Mouse (Mus musculus): ENCODE measurements around the gene Ndufv1.
"Not testable (repeated sequence)": the region's sequence is repeated elsewhere in the genome, so short reads cannot be mapped to it uniquely, and the experiment has no call there.

The Ndufv1 gene

DNA sequence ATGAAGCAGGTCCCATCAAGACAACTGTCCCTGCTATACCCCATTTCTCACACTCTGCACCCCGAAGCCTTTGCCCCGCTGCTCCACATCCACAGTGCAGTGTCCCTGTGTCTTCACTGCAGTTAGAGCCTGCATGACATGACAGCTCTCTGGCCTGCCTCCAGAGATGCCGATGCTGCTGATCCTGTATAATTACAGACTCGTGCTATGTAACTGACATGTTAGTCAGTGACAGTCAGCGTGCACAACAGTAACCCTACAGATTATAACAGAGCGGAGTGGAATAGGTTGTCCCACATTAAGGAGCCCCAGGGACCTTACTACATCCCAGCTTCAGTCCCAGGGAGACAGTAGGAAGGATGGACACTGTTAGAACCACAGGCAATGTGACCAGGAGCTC is 38.0 kb downstream of the Ndufv1 start:
- not testable (repeated sequence) for DNase-seq (ENCODE audit: low spot score in 2 of 2)

DNA sequence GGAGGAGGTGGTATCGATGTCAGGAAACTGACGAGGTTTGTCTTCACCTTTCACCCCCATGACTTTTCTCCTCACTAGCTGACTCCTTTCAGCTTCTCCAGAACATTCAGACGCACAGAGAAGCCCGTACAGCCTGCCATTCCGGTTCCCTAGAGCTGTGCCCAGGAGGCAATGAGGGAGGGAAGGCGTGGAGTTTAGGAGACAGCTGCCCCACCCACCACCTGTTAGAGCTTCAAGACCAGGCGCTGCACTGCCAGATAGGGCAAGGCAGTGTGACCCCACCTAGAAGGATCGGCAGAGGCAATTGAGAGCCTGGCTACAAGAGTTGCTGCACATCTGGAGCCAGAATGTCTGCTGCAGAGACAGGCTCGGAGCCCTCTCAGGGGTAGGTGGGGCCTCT is 40.4 kb downstream of the Ndufv1 start, which contains the start of gene Aldh3b2:
Gene Aldh3b2, plus strand, starts transcription at position 100 of the 400 bp plus-strand sequence.
- no peak for DNase-seq (ENCODE audit: low spot score in 2 of 2)

DNA sequence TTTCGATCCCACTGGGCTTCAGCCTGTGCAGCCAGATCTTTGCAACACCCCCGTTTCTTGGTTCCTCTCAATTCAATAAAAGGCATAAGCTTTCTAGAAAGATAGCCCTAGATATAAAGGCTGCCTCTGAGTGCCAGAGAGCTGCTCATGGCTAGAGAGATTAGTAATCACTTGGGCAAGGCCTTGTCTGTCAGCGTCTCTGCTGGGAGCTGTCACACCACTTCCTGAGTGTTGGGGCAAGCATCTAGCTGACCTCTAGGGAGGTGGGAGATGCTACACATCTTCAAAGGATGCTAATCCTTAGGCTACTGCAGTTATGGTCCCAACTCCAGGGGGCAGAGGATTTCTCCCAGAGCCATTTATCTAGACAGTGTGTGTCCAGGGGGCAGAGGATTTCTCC is 45.3 kb downstream of the Ndufv1 start:
- DNase-seq (ENCODE audit: low spot score in 2 of 2): no peak

DNA sequence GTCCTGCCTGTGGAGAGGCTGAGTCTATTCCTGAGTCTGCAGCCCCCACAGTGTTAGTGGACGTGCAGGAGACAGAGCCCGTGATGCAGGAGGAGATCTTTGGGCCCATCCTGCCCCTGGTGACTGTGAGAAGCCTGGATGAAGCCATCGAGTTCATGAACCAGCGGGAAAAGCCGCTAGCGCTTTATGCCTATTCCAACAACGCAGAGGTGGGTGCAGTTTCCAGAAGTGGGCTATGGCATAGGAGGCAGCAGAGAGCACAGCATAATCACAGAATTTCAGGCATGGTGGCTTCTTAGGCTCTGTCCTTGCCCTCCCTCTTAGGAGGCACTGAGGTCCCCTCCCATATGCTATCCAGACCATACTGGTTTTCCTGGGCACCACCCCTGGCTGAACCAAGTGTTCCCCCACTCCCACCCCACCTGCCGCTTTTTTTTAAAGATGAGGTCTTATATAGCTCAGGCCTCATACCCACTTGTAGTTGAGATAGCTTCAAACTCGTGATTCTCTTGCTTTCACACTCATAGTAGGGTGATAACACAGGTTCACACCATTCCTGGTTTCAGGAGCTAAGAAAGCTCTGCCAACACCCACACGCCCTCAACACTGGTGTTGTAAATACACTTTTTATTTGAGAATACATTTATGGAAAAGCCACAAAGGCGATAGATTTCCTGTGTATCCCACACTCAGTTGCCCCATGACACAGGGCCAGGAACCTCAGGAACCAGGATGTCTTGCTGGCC is 46.1 kb downstream of the Ndufv1 start:
- no peak for DNase-seq (ENCODE audit: low spot score in 2 of 2)

DNA sequence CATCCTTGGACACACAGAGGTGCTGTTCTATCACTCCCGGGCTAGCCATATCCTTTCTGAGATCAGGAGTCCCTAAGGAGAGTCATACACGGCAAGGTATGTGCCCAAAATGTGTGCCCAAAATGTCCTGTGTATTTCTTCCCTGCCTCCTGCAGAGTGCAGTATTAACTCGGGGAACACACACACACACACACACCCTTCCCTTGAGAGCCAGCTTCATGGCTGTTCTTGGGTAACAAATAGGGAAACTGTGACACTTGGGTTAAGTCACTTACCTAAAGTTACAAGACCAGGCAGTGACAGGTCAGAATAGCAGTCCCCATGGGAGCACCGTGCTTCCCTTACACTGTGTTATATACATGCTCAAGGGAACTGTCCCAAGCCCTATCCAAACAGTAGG is 48.6 kb downstream of the Ndufv1 start:
- DNase-seq (ENCODE audit: low spot score in 2 of 2): no peak

DNA sequence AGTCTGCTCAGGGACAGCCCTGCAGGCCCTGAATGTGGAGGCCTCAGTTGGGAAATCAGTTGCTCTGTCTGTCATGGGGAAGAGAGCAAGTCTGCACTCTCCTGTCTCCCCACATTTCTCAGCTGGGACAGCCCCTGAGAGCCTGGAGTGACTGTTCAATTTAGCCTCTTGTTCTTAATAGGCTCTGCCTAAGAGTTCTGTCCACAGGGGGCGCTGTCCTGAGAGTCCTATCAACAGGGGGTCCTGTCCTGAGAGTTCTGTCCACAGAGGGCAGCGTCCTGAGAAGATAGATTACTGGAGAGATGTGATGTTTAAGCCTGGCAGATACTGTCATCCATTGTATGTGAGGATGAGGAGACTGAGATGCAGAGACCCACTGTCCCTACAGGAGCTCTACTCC is 50.1 kb downstream of the Ndufv1 start:
- DNase-seq (ENCODE audit: low spot score in 2 of 2): peak in 1 of 2 experiments; percentile 28

DNA sequence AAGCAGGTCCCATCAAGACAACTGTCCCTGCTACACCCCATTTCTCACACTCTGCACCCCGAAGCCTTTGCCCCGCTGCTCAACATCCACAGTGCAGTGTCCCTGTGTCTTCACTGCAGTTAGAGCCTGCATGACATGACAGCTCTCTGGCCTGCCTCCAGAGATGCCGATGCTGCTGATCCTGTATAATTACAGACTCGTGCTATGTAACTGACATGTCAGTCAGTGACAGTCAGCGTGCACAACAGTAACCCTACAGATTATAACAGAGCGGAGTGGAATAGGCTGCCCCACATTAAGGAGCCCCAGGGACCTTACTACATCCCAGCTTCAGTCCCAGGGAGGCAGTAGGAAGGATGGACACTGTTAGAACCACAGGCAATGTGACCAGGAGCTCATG is 50.8 kb downstream of the Ndufv1 start:
- DNase-seq (ENCODE audit: low spot score in 2 of 2): not testable (repeated sequence)

DNA sequence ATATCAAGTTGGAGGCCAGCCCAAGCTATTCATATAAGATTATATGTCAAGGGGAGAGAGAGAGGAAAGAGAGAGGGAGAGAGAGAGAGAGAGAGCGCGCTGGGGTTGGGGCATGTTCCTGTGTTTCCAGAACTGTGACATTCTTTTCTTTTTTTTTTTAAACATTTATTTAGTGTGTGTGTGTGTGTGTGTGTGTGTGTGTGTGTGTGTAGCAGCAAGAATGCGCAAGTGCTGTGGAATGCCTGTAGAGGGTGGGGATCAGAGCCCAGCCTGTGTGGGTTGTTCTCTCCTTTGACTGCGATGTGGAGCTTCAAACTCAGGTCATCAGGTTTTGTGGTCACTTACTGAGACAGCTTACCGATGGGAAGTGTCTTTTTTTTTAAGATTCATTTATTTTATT is 52.4 kb downstream of the Ndufv1 start:
- DNase-seq (ENCODE audit: low spot score in 2 of 2): no peak

DNA sequence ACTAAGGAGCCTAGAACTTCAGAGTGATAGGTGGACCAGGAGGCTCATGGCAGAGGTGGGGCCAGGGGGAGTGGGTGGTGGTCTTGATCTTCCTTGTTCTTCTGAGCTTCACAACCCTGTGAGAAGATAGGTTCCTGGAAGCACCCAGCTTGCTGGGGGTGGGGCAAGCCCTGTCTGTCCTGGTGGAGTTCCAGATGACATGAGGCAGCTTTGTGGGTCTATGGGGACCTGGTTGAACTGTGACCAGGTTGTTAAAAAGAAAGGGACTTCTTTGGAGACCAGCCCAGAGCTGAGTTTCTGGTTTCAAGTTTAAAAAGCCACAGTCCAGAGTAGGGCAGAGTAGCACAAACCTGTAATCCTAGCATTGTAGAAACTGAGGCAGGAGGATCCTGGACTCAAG is 53.6 kb downstream of the Ndufv1 start:
- no peak for DNase-seq (ENCODE audit: low spot score in 2 of 2)

DNA sequence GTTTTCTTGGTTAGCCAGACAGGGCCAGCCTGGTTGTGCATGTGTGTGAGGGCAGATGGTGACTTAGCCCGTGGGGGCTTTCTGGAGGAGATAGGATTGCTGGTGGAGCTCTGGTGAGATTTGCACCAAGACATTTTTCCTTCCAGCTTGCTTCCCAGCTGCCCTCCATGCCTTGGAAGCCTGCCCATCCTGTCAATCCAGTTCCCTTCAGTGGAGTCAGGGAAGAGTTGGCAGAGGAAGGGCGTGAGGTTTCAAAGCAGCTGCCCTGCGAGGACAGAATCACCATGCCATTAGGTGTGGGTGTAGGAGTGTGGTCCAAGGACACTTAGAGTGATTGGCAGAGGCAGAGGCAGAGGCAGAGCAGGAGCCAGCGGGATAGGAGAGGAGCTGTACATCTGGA is 54.1 kb downstream of the Ndufv1 start, which contains the start of gene Aldh3b3:
Gene Aldh3b3, plus strand, starts transcription at position 176 of the 400 bp plus-strand sequence.
- DNase-seq (ENCODE audit: low spot score in 2 of 2): no peak

All from thymus, postnatal 10 days (tissue).